Mouse (Mus musculus): Measurements from ENCODE around the gene Gpx4.

DNA sequence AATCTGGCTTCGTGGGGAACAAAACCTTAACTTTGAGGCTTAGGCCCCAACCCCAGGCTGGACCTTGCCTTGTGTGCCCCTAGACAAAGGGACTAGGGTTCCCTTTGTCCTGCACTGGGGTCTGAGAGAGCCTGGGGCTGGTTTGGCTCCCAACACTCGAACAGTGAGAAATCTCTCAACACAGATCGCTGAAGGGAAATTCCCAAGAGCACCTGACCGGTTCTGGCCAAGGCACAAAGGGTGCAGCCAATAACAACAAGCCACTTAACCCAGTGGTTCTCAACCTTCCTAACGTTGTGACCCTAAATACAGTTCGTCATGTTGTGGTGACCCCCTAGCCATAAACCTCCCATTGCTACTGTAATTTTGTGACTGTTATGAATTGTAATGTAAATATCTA is 3.3 kb downstream of the Gpx4 start:
- TF ChIP-seq E2F4 (IDR thresholded peaks at IDR 0.05; ENCODE audit: insufficient read depth) = no peak
- TF ChIP-seq USF1 (IDR thresholded peaks at IDR 0.05; ENCODE audit: low read depth) = no peak
- no peak for TF ChIP-seq REST (IDR thresholded peaks at IDR 0.05; ENCODE audit: insufficient read depth, insufficient read length)
- TF ChIP-seq POLR2A (IDR thresholded peaks at IDR 0.05; ENCODE audit: insufficient read length, low read depth) = no peak
- TF ChIP-seq MAX (IDR thresholded peaks at IDR 0.05; ENCODE audit: low read depth) = no peak
- TF ChIP-seq TCF12 (IDR thresholded peaks at IDR 0.05; ENCODE audit: insufficient read depth, poor library complexity, severe bottlenecking) = no peak
- no peak for TF ChIP-seq MYOD1 (IDR thresholded peaks at IDR 0.05; ENCODE audit: control insufficient read depth in 1 of 3, insufficient read length in 2 of 3, low read depth in 2 of 3)
- TF ChIP-seq POLR2AphosphoS2 (IDR thresholded peaks at IDR 0.05; ENCODE audit: insufficient read length, low read depth) = no peak
- no peak for TF ChIP-seq CEBPB (IDR thresholded peaks at IDR 0.05; ENCODE audit: insufficient read depth, poor library complexity, severe bottlenecking)
- no peak for TF ChIP-seq TCF3 (IDR thresholded peaks at IDR 0.05; ENCODE audit: insufficient read length, low read depth)
- no peak for TF ChIP-seq MYOG (IDR thresholded peaks at IDR 0.05; ENCODE audit: control insufficient read depth in 1 of 3, insufficient read depth in 1 of 3, insufficient read length in 2 of 3, low read depth in 2 of 3)
- TF ChIP-seq SRF (IDR thresholded peaks at IDR 0.05; ENCODE audit: control insufficient read depth, insufficient read length, low read depth) = no peak
